Mouse (Mus musculus) heart, embryonic 11.5 days (tissue): ENCODE data around the gene Bclaf3. TPM values are rescaled to one million over a fixed set of nuclear protein-coding genes. Genes with fewer than 3 reads are reported as not detected.
"Not testable (repeated sequence)": the region's sequence is repeated elsewhere in the genome, so short reads cannot be mapped to it uniquely, and the experiment has no call there.

Experiments
- ATAC-seq: fragments of 200-750 bp; cut with Nextera tagmentation; replicated peaks from 2 replicates; pipeline ENCODE4 v1.8.0; 2017; ENCODE audit warnings: moderate library complexity; ENCODE audit not compliant: insufficient number of reproducible peaks, low FRiP score, low TSS enrichment
- H3K27ac ChIP-seq: fragments of 300-500 bp; sonication (generic); 2 replicates; pipeline ENCODE4 v1.5.1; 2014; ENCODE audit warnings: mild to moderate bottlenecking, low read depth, low read length
- H3K27me3 ChIP-seq: fragments of 300-500 bp; sonication (generic); 2 replicates; pipeline ENCODE4 v1.6.1; 2014; ENCODE audit warnings: mild to moderate bottlenecking, low read length, mixed read lengths; ENCODE audit not compliant: control insufficient read depth, insufficient read depth
- H3K36me3 ChIP-seq: fragments of 300-500 bp; sonication (generic); 2 replicates; pipeline ENCODE4 v1.6.1; 2014; ENCODE audit warnings: mild to moderate bottlenecking, low read length, moderate library complexity, mixed read lengths; ENCODE audit not compliant: control insufficient read depth, insufficient read depth
- H3K4me1 ChIP-seq: fragments of 300-500 bp; sonication (generic); 2 replicates; pipeline ENCODE4 v1.6.1; 2014; ENCODE audit warnings: low read length; ENCODE audit not compliant: control insufficient read depth, insufficient read depth
- H3K4me2 ChIP-seq: fragments of 300-500 bp; sonication (generic); 2 replicates; pipeline ENCODE4 v1.6.1; 2014; ENCODE audit warnings: mild to moderate bottlenecking, moderate library complexity
- H3K4me3 ChIP-seq: fragments of 300-500 bp; sonication (generic); 2 replicates; pipeline ENCODE4 v1.5.1; 2014; ENCODE audit warnings: low read depth, low read length
- H3K9ac ChIP-seq: fragments of 300-500 bp; sonication (generic); 2 replicates; pipeline ENCODE4 v1.6.1; 2014; ENCODE audit warnings: mild to moderate bottlenecking, low read depth, low read length, moderate library complexity
- H3K9me3 ChIP-seq: fragments of 300-500 bp; sonication (generic); replicated peaks from 2 replicates; pipeline ENCODE4 v1.6.1; 2016; ENCODE audit warnings: low read length; ENCODE audit not compliant: control insufficient read depth
- WGBS: fragments of 180-500 bp; shearing (Covaris S2); extraction: QIAGEN DNeasy Blood & Tissue Kit; methylation state at CpG from one replicate; pipeline ENCODE4 v1.1.7; 2014; ENCODE audit not compliant: insufficient replicate concordance; 5-methylcytosine and 5-hydroxymethylcytosine counted together
- polyA plus RNA-seq: library from polyadenylated mRNA; unstranded; fragments of >200 nt; fragmentation: Nextera tagmentation; extraction: Ambion mirVana; gene quantifications from 2 replicates; pipeline ENCODE4 v1.2.1, GENCODE M21; 2014

Bclaf3 gene
- polyA plus RNA-seq, 1 experiment from 2014 or later = 16.9 TPM

DNA sequence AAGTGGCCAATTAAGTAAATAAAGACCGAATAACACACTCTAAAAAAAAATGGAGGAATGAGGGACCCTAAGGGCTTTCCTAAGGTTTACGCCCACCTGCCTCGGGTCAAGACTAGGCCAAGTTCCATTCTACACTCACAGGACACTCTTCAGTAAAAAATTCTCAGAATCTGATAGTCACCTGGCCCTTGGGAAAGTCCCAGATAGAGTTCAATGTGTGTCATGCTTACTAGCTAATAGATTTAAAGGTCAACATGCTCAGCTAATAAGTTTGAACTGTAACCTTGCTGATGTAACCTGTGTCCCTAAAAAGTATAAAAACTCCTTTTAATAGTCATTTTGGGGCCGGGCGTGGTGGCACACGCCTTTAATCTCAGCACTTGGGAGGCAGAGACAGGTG, 10.9 kb upstream of the Bclaf3 start:
- no peak for ATAC-seq
- Histone ChIP-seq H3K4me1 (no peaks in the 10 kb centered on the region), H3K9me3 (no peaks in the 10 kb centered on the region), H3K4me2 (no peak overlapping the region), H3K27me3 (no peaks in the 10 kb centered on the region), H3K27ac (no peak overlapping the region), H3K4me3 (no peak overlapping the region), H3K36me3 (no peaks in the 10 kb centered on the region), H3K9ac (no peak overlapping the region)
- WGBS = 84% methylated on average over 6 of the region's 6 CpGs

- no peak for ATAC-seq
- 63% methylated on average over 3 of the region's 3 CpGs for WGBS
- H3K27me3 ChIP-seq = no peaks in the 10 kb centered on the region
- no peaks in the 10 kb centered on the region for H3K36me3 ChIP-seq
- H3K9me3 ChIP-seq = no peaks in the 10 kb centered on the region
- no peaks in the 10 kb centered on the region for H3K4me1 ChIP-seq
- no peak overlapping the region for H3K27ac ChIP-seq
- H3K4me3 ChIP-seq = no peak overlapping the region
- H3K4me2 ChIP-seq = no peak overlapping the region
- no peak overlapping the region for H3K9ac ChIP-seq
These were observed 4.7 kb upstream of the Bclaf3 start for GRCm38 (mm10) chrX:159521780-159522179.

DNA sequence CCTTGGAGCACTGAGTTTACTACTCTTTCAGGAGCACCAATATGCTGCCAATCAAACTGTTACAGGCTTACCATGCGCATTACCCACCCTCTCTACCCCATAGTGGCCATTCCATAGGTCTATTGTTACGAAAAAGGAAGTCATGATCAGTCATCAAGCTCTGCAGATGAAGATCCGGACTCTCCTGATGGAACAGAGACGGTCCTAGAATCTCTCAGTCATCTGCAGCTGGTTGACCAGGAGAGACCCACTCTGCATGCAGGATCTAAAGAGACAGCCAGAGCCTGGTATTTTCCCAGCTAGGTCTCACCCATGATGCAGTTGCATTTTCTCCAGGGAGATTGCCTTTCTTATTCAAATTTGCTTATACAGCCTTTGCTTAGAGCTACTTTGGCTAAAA, 3.8 kb upstream of the Bclaf3 start:
- Histone ChIP-seq H3K4me2 (no peak overlapping the region), H3K9me3 (no peaks in the 10 kb centered on the region), H3K4me3 (no peak overlapping the region), H3K4me1 (no peaks in the 10 kb centered on the region), H3K9ac (no peak overlapping the region), H3K27ac (no peak overlapping the region), H3K27me3 (no peaks in the 10 kb centered on the region), H3K36me3 (no peaks in the 10 kb centered on the region)
- WGBS = 64% methylated on average over 4 of the region's 4 CpGs
- ATAC-seq = no peak

- peak overlapping the region; percentile 63 for H3K4me2 ChIP-seq
- no peaks in the 10 kb centered on the region for H3K27me3 ChIP-seq
- peak; percentile 98 for ATAC-seq
- no peaks in the 10 kb centered on the region for H3K9me3 ChIP-seq
- H3K4me3 ChIP-seq = peak overlapping the region; percentile 65
- peak overlapping the region; percentile 68 for H3K27ac ChIP-seq
- H3K4me1 ChIP-seq = no peaks in the 10 kb centered on the region; the same call in 1 of the 2 replicates
- H3K36me3 ChIP-seq = no peaks in the 10 kb centered on the region
- 9% methylated on average over 24 of the region's 38 CpGs for WGBS
- H3K9ac ChIP-seq = peak overlapping the region; percentile 72
These were observed 5.9 kb downstream of the Bclaf3 start for GRCm38 (mm10) chrX:159532427-159532810.

DNA sequence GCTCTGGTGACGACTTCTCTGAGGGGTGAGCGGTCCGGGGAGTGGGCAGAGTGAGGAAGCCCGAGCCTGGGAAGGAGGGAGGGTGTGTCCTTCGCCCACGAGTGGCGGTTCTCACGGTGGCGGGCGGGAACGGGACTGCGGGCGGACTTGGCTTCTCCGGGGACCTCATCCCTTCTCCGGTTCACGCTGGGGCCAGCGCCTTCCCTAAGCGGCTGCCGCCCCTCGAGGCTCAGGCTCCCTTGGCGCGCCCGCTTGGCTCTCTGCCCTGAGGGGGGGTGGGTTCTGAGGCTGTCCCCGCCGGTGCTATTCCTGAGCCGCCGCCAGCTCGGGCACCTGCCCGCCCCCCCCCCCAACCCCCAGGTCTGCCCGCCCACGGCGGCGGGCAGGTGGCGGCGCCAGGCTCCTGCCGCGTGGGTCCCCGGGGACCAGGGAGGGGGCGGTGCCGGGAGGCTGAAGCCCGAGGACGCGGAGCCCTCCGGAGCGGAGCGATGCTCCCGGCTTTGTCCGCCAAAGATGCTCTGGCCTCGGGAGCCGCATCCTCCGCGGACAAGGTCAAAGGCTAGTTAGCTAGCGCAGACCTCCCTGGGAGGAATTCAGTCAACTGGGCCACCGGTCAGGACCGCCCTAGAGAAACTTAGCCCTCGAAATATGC, 6.4 kb downstream of the Bclaf3 start:
- 10% methylated on average over 33 of the region's 56 CpGs for WGBS
- no peak; the same call in none of the 2 replicates for ATAC-seq
- Histone ChIP-seq H3K36me3 (no peaks in the 10 kb centered on the region), H3K4me2 (peak overlapping the region; percentile 63), H3K27ac (peak overlapping the region; percentile 68), H3K27me3 (no peaks in the 10 kb centered on the region), H3K4me3 (peak overlapping the region; percentile 65), H3K4me1 (no peaks in the 10 kb centered on the region; the same call in 1 of the 2 replicates), H3K9ac (peak overlapping the region; percentile 72), H3K9me3 (no peaks in the 10 kb centered on the region)

DNA sequence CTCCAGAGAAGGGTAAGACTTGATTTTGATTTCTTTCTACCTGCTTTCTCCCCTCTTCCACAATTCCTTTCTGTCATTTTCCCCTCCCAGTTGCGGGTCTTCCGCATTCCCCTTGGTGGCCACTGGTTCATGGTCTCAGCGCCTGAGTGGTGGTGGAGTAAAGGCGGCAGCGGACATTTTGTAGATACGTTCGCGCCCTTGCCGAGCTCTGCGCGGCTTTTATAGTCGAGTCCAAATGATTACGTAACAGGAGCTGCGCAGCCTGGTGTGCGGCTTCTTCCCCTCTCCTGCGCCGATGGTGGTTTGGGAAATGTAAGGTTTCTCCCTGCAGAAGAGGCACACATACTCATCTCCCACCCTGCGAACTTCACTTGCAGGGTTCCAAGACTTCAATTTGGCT, 15.4 kb downstream of the Bclaf3 start:
- no peaks in the 10 kb centered on the region for H3K4me1 ChIP-seq
- 77% methylated on average over 18 of the region's 18 CpGs for WGBS
- no peak overlapping the region for H3K27ac ChIP-seq
- no peak overlapping the region for H3K9ac ChIP-seq
- no peak overlapping the region for H3K4me3 ChIP-seq
- H3K27me3 ChIP-seq = no peaks in the 10 kb centered on the region
- no peaks in the 10 kb centered on the region for H3K9me3 ChIP-seq
- ATAC-seq = no peak
- H3K4me2 ChIP-seq = no peak overlapping the region
- no peaks in the 10 kb centered on the region for H3K36me3 ChIP-seq

GRCm38 (mm10) chrX:159547093-159547492, 20.6 kb downstream of the Bclaf3 start:
- ATAC-seq = no peak
- Histone ChIP-seq H3K36me3 (no peaks in the 10 kb centered on the region), H3K4me1 (no peaks in the 10 kb centered on the region), H3K27ac (no peak overlapping the region), H3K9ac (no peak overlapping the region), H3K4me2 (no peak overlapping the region), H3K27me3 (no peaks in the 10 kb centered on the region), H3K9me3 (no peaks in the 10 kb centered on the region), H3K4me3 (no peak overlapping the region)
- WGBS = 76% methylated on average over 5 of the region's 5 CpGs

- H3K9me3 ChIP-seq, H3K4me2 ChIP-seq, H3K4me3 ChIP-seq, H3K36me3 ChIP-seq, ATAC-seq, H3K4me1 ChIP-seq, H3K27me3 ChIP-seq, H3K9ac ChIP-seq, H3K27ac ChIP-seq: not testable (repeated sequence)
- 81% methylated on average over 7 of the region's 7 CpGs for whole genome bisulfite sequencing
These were observed 58.2 kb downstream of the Bclaf3 start for GRCm38 (mm10) chrX:159584738-159585137.

DNA sequence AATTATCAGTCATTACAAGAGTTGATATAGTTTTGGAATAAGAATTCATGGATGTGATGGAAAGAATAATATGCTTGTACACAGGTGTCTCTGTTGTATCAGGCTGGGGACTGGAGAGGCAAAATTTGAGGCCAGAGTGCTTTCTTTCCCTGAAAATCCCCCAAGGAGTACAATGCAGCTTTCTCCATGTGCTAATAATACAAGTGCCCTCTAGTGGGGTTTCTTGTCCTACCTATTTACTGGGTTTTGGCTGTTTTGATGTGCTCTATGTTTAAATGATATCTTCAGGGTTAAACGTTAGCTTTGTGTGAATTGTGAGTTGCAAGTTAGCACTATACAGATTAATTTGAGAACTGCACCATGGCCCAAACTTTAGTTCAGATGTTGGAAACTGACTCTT, 65.1 kb downstream of the Bclaf3 start:
- Histone ChIP-seq H3K4me3 (no peak overlapping the region), H3K27me3 (no peaks in the 10 kb centered on the region), H3K4me2 (no peak overlapping the region), H3K9me3 (no peaks in the 10 kb centered on the region), H3K9ac (no peak overlapping the region), H3K36me3 (no peaks in the 10 kb centered on the region), H3K27ac (no peak overlapping the region), H3K4me1 (no peaks in the 10 kb centered on the region)
- no peak for ATAC-seq
- WGBS = 53% methylated on average over 1 of the region's 1 CpGs
